Mouse (Mus musculus) ES-Bruce4 (cell line): ENCODE measurements around the gene Smim11. TPM values are rescaled to one million over a fixed set of nuclear protein-coding genes. Genes with fewer than 3 reads are reported as not detected.
A peak's percentile ranks its signal among the peaks of the same experiment; 100 is the strongest.

ENCODE experiments used
- H3K27ac ChIP-seq: 2 replicates; pipeline ENCODE4 v1.5.1; 2012; ENCODE audit warnings: low read length, inconsistent platforms; ENCODE audit not compliant: insufficient read depth
- H3K27me3 ChIP-seq: 2 replicates; pipeline ENCODE4 v1.6.1; 2012; ENCODE audit warnings: mild to moderate bottlenecking, low read length, inconsistent platforms; ENCODE audit not compliant: control insufficient read depth, poor library complexity, insufficient read depth, severe bottlenecking
- H3K36me3 ChIP-seq: 2 replicates; pipeline ENCODE4 v1.6.1; 2012; ENCODE audit warnings: inconsistent platforms, mild to moderate bottlenecking, low read length, moderate library complexity; ENCODE audit not compliant: control insufficient read depth, poor library complexity, insufficient read depth, severe bottlenecking
- H3K4me1 ChIP-seq: one replicate; pipeline ENCODE4 v1.8.1; 2011; ENCODE audit warnings: low read length; ENCODE audit not compliant: control insufficient read depth, insufficient read depth
- H3K4me3 ChIP-seq: 2 replicates; pipeline ENCODE4 v1.5.1; 2011; ENCODE audit warnings: low read depth, mild to moderate bottlenecking, low read length
- H3K9ac ChIP-seq: 2 replicates; pipeline ENCODE4 v1.6.1; 2012; ENCODE audit warnings: low read depth, mild to moderate bottlenecking, inconsistent platforms; ENCODE audit not compliant: poor library complexity, severe bottlenecking
- H3K9me3 ChIP-seq: replicated peaks from 2 replicates; pipeline ENCODE4 v1.6.1; 2012; ENCODE audit warnings: mild to moderate bottlenecking, low read length, inconsistent platforms; ENCODE audit not compliant: control insufficient read depth, poor library complexity, insufficient read depth, severe bottlenecking
- CTCF ChIP-seq: IDR thresholded peaks from one replicate; pipeline ENCODE4 v1.8.1; 2011; ENCODE audit warnings: low read depth, low read length
- EP300 ChIP-seq: IDR thresholded peaks from 2 replicates; pipeline ENCODE4 v1.6.1; 2011; ENCODE audit warnings: low read depth, low read length; ENCODE audit not compliant: insufficient read depth
- POLR2A ChIP-seq: IDR thresholded peaks from one replicate; pipeline ENCODE4 v1.8.1; 2011; ENCODE audit warnings: low read length; ENCODE audit not compliant: insufficient read depth
- polyA plus RNA-seq: library from polyadenylated mRNA; stranded (reverse); fragments of >200 nt; gene quantifications from 2 replicates; pipeline ENCODE4 v1.2.4, GENCODE M21; 2011; ENCODE audit warnings: low read depth; ENCODE audit not compliant: missing spikeins, insufficient read depth, insufficient read length

The Smim11 gene
- polyA plus RNA-seq, 1 experiment: 28.7 TPM

DNA sequence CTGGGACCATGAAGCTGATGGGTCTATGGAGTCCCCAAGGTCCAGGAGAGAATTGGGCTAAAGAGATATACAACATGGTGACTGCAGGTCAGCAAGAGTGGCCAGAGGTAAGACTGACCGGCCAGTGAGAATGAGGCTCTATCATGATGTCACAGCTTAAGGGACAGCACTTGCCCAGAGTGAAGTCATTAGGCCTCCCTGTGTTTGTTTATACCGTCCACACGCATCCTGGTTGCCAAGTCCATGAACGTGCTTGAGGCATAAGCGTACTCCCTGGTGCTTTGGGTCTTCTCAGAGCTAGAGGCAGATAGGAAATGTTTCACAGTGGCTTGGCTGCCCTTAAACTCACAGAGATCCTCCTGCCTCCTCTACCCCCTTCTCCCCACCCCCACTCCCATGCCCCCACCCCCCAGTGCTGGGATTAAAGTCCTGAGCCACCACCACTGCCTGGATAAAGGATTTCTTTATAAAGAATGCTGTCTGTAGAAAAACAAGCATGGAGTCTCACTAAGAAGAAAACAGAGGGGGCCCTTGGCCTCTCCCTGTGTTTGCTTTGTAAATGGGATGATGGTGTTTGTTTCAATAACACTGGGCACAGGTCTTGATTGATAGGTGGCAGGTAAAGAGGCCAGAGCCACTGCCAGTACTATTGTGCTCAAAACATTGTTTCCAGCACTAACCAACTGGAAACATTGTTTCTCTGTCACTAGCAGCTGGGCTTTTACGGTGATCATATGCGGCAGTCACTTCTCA is 23.4 kb downstream of the Smim11 start:
- H3K9ac ChIP-seq: no peak overlapping the region
- H3K4me3 ChIP-seq: no peak overlapping the region
- no peaks in the 10 kb centered on the region for H3K4me1 ChIP-seq
- no peak overlapping the region for H3K27ac ChIP-seq
- TF ChIP-seq POLR2A (no peak), CTCF (no peak), EP300 (no peak)
- H3K27me3 ChIP-seq: no peaks in the 10 kb centered on the region
- H3K9me3 ChIP-seq: no peaks in the 10 kb centered on the region
- no peaks in the 10 kb centered on the region for H3K36me3 ChIP-seq

DNA sequence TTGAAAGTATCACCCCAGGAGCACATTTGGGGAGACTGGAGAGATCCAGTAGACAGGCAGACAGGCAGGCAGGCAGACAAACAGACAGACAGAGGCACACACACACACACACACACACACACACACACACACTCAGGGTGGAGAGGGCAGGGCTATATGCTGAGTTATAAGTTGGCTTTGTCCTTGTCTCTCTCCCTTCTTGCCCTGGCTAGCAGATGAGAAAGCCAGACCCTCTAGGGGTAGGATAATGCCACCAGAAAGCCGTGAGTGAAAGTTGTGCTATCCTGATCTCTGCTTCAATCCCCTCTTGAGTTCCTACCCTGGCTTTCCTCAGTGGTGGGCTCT is 23.9 kb downstream of the Smim11 start:
- no peak overlapping the region for H3K9ac ChIP-seq
- no peak overlapping the region for H3K27ac ChIP-seq
- no peaks in the 10 kb centered on the region for H3K4me1 ChIP-seq
- H3K27me3 ChIP-seq: no peaks in the 10 kb centered on the region
- no peak for TF ChIP-seq EP300
- no peak overlapping the region for H3K4me3 ChIP-seq
- no peaks in the 10 kb centered on the region for H3K9me3 ChIP-seq
- H3K36me3 ChIP-seq: no peaks in the 10 kb centered on the region

DNA sequence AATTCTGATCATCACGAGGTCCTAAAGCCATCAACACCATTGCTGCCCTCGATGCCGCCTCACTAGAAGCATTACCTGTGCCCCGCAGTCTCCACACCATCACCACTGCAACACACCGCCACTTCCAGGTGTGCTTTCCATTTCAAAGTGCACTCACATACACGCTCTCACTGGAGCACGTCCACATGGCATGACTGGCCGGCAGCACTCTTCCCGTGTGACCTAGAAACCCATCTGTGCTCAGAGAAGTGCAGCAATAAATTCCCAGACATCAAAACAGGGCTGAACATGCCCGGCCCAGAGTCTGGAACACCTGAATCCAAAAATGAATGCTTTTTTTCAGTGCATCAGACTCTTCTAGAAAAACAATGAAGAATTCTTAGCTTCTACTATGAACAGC is 26.8 kb downstream of the Smim11 start:
- no peak overlapping the region for H3K4me3 ChIP-seq
- no peaks in the 10 kb centered on the region for H3K27me3 ChIP-seq

DNA sequence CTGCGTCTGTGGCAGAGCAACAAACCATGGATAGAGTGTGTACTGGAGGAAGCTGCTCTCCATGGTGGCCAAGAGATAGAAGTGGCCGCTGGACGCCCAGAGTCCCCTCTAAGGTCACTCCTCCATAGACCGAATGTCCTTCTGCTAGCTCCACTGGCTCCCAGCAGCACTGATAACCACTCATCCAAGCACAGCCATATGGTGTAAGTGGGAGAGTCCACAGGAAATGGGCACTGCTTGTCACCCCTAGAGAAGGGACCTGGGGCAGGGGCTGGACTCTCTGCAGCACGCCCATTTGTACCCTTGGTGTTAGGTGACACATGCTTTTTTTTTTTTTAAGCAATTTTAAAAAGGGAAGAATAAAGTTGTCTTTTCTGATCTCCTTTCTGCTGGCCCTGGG is 29.9 kb downstream of the Smim11 start:
- Histone ChIP-seq H3K27ac (no peak overlapping the region), H3K36me3 (no peaks in the 10 kb centered on the region), H3K9me3 (no peaks in the 10 kb centered on the region), H3K27me3 (no peaks in the 10 kb centered on the region), H3K4me1 (no peaks in the 10 kb centered on the region), H3K9ac (no peak overlapping the region), H3K4me3 (no peak overlapping the region)
- TF ChIP-seq POLR2A: no peak

More for the DNA sequence above, 26.8 kb downstream of the Smim11 start:
- Histone ChIP-seq H3K4me1 (no peaks in the 10 kb centered on the region), H3K9me3 (no peaks in the 10 kb centered on the region), H3K36me3 (no peaks in the 10 kb centered on the region), H3K27ac (no peak overlapping the region), H3K9ac (no peak overlapping the region)
- no peak for TF ChIP-seq EP300
- no peak for TF ChIP-seq CTCF
- no peak for TF ChIP-seq POLR2A

DNA sequence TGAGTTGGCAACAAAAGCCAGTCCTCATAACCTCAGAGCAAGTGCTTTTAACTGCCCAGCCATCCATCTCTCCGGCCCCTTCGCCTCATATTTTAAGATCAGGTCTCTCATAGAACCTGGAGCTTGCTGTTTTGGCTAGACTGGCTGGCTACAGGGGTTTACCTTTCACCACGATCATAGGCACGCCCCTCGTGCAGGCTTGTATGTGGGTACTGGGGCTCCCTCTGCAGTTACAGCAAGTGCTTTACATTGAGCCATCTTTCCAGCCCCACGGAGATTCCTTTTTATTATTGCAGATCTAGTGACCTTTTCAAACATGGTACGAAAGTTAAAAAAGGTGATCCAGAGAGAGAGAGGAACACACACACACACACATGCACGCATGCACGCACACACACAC is 33.5 kb downstream of the Smim11 start:
- Histone ChIP-seq H3K36me3 (no peaks in the 10 kb centered on the region), H3K27ac (no peak overlapping the region), H3K27me3 (no peaks in the 10 kb centered on the region), H3K9ac (no peak overlapping the region), H3K4me1 (no peaks in the 10 kb centered on the region), H3K4me3 (no peak overlapping the region), H3K9me3 (no peaks in the 10 kb centered on the region)
- no peak for TF ChIP-seq EP300
- no peak for TF ChIP-seq POLR2A
- peak; percentile 6 for TF ChIP-seq CTCF

DNA sequence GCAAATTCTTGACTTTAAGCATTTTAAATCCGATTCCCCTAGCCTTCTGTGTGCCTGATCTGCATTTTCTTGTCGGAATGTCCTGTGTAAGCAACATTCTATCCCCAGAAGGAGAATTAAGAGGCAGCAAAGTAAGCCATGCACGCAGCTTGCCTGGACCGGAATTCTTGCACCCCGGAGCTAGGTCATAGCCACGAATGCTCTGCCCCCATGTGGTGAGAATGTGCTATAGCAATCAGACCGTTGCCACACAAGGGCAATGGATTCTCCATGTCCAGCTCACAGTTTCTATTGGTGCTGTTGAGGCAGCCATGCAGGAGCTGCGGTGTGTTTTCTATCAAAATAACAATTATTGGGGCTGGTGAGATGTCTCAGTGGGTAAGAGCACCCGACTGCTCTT is 35.2 kb downstream of the Smim11 start:
- TF ChIP-seq POLR2A (no peak), CTCF (peak; percentile 88), EP300 (0 out of 2 replicates have a peak, but pooled peaks have one; percentile 20)
- H3K27ac ChIP-seq: no peak overlapping the region
- H3K27me3 ChIP-seq: no peaks in the 10 kb centered on the region
- H3K4me3 ChIP-seq: no peak overlapping the region
- H3K9me3 ChIP-seq: no peaks in the 10 kb centered on the region
- H3K36me3 ChIP-seq: no peaks in the 10 kb centered on the region
- H3K9ac ChIP-seq: no peak overlapping the region
- no peaks in the 10 kb centered on the region for H3K4me1 ChIP-seq
